ENCODE assay signal across 8 mouse cellular contexts in the genomic region with DNA sequence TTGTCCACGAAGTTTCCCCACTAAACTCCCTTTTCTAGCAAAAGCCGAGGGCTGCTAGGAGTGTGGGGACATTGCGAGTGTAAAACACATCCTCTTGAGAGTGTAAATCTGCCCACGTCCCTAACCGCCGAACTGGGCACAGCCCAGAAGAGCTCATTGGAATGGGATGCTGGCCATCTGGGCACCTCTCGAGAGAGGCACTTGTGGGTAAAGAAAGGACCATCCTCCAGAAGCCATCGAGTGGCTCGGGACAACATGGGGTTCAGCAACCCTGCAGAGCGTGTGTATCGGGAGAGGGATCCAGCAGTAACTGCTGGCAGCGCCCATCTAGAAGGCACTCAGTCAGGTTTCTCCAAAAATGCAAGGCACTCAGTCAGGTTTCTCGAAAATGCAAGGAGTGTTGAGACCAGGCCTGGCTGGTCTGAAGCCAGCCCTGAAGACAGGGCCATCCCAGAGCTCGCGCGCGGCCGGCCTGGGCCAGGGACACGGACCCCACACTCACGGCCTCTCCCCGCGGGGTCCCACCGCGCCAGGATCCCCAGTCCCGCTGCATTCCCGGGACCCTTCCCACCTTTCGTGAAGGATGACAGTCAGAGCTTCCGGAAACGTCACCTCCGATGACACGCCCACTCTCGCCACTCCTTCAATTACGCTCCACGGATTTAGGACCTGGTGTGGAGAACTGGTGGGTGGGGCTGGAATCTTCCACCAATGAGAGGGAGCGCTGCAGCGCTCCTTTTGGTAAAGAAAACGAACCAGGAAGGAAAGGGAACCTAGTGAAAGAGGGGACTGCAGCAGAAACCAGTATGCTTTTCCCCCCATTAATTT. TPM values are rescaled to one million over a fixed set of nuclear protein-coding genes. Genes with fewer than 3 reads are reported as not detected.
A peak's percentile ranks its signal among the peaks of the same experiment; 100 is the strongest.
DNase-seq lines count a peak whose midpoint lies in the region; ATAC-seq lines count a peak whose summit lies in the region.

No protein-coding gene starts in this region.

- H3K4me2 ChIP-seq in hindbrain, embryonic 14.5 days (replicated peaks): peak overlapping the region; percentile 89

- peaks cover 8% of the 10 kb centered on the region for H3K4me1 ChIP-seq in hindbrain, embryonic 14.5 days (replicated peaks; ENCODE audit: control insufficient read depth, insufficient read depth, low read length)

- peak overlapping the region; percentile 94 for H3K27ac ChIP-seq in hindbrain, embryonic 14.5 days

- H3K9ac ChIP-seq in hindbrain, embryonic 14.5 days: peak overlapping the region; percentile 93

- 4% methylated on average over 37 of the region's 37 CpGs for WGBS in hindbrain, embryonic 14.5 days

- peak; percentile 96 for DNase-seq in R1 (ENCODE audit: low read depth, low spot score)
- peak; percentile 88 to 91 for DNase-seq in cerebellum, postnatal 25 days
- peak; percentile 76 to 80 for DNase-seq in frontal cortex, postnatal 25 days (ENCODE audit: low spot score in 2 of 2)
- peak; percentile 94 for DNase-seq in hindbrain, embryonic 14.5 days (ENCODE audit: low spot score)
- DNase-seq in layer of hippocampus, postnatal 36 days: peak; percentile 89 to 90
- peak; percentile 97 for DNase-seq in lung, postnatal 36 days
- DNase-seq in retina, postnatal 1 day: peak; percentile 96
- peak; percentile 84 to 91 for DNase-seq in urinary bladder, adult 18-20 months (ENCODE audit: low spot score in 2 of 2)

- ATAC-seq in hindbrain, embryonic 14.5 days (ENCODE audit: low FRiP score): peak; percentile 97

- H3K9me3 ChIP-seq in hindbrain, embryonic 14.5 days (ENCODE audit: control insufficient read depth, low read length): no peaks in the 10 kb centered on the region

- H3K27me3 ChIP-seq in hindbrain, embryonic 14.5 days (ENCODE audit: control insufficient read depth, insufficient read depth, low read length): no peaks in the 10 kb centered on the region

- peaks cover 21% of the 10 kb centered on the region for H3K36me3 ChIP-seq in hindbrain, embryonic 14.5 days (replicated peaks; ENCODE audit: control insufficient read depth, insufficient read depth)

- H3K4me3 ChIP-seq in hindbrain, embryonic 14.5 days (replicated peaks; ENCODE audit: low read length): peak overlapping the region; percentile 86

RNA-seq across cellular contexts. Expression of gene Stambp, which starts 0.5 kb away (rescaled TPM):
- 59.4 and 63.6 TPM in 2 replicates for polyA plus RNA-seq in hindbrain, embryonic 14.5 days (2014; fragmentation: Nextera tagmentation; extraction: Ambion mirVana)
- total RNA-seq in layer of hippocampus, postnatal 36 days (2021): 10 to 100 TPM; 34.3 to 34.7 TPM

RNA-seq across cellular contexts. Expression of gene Actg2, which starts 36.0 kb away (rescaled TPM):
- polyA plus RNA-seq in hindbrain, embryonic 14.5 days (2014; fragmentation: Nextera tagmentation; extraction: Ambion mirVana): 2.6 and 3.3 TPM in 2 replicates
- not detected for total RNA-seq in layer of hippocampus, postnatal 36 days (2021)

Comparison
In these comparisons a context has a peak if more than half of its experiments do, and no peak if none do; other contexts are left out.
1. Peak in every context shown above with its lines: DNase-seq, ATAC-seq, H3K4me3 ChIP-seq and H3K27ac ChIP-seq.